Mouse (Mus musculus) kidney, adult 9 months (tissue): Measurements from ENCODE around the gene Socs3.

Source experiments
- DNase-seq: peaks from one replicate; pipeline ENCODE4 v3.0.0; 2022

The Socs3 gene

DNA sequence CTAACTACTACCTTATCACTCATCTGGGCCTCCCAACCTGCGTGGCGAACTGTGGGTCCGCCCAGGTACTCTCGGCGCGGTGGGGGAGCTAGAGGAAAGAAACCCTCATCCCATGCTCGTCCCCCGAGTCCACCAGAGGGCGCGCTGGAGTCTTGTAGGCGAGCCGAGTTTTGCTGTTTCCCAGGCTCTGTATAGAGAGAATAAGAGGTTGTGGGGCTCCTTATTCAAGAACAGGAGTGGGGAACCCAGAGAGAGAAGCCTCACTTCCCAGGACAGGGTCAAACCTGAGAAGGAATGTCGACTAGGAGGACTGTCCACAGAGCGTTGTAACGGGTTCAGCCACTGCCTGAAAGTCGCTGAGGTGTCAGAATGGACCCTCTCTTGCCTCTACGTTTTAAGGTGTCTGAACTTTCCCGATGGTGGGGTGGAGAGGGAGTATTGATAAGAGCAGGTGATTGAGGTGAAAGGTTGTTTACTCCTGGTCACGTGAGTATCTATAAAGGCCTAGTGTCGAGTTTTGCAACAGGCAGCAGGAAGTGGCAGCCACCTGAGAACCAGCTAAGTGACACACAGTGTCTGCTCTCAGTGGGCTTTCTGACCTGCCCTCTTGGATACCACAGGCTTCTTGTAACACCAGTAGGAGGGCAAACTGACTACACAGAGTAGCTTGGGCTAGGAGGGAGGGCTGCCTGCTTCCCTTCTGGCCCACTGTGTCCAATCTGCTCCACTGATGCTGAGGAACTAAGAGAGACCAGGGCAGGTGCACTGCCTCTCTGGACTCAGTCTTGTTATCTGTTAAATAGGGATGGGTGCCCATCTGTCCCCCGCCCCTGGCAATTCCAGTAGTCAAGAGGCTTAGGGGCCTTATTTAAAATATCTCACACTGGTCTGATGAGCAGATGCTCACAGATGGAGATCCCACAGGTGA lies at the start of gene Socs3:
Gene Socs3, minus strand, starts transcription at position 103 of the 928 bp plus-strand sequence.
- DNase-seq = peak; percentile 93

DNA sequence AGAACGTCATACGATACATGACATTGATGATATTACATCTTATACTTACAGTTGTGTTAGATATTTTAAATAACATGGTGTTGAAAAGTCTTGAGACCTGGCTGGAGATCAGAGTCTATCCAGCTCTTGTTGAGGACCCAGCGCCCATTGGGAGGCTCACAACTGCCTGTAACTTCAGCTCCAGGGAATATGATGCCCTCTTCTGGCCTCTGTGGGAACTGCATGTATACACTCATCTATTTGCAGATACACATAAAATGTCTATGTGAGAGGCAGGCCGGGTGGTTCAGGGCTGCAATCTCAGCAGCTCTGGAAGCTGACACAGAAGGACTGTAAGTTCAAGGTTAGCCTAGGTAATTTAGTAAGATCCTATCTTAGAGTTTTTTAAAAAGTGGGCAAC lies 48.5 kb upstream of the Socs3 start:
- peak; percentile 28 for DNase-seq

DNA sequence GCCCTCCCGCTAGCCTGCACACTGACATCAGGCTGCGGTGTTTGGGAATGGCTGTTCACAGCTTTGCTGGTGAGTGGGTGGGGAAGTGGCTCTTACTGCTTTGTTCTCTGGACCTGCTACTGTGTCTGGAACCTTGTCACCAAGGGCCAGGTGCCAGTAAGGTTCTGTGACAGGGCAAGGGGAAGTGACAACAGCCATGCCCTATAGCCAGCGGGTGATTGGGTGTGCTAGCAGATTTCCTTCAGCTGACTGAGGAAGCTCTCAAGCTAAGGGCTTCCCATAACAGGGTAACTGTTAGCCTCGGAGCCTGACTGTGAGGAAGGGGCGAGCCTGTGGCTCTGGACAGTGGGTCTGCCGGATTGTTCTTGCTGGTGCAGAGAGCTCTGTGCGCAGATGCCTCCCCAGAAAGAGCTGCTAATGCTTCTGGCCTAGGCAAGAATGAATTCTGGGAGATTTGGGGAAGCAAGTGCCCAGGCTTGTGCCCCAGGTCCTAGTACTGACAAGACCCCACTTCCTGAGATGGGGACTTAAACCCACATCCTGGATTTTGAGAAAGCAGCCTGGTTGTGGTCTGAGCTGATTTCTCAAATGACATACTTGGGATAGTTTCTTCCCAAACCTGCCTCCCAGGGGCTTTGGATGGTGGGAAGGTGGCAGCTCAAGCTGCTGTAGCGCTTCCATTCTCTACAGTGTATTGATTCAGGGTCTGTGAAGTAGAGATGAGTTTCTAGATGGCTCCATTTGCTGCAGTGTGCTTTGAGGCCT lies 45.7 kb upstream of the Socs3 start:
- no peak for DNase-seq

DNA sequence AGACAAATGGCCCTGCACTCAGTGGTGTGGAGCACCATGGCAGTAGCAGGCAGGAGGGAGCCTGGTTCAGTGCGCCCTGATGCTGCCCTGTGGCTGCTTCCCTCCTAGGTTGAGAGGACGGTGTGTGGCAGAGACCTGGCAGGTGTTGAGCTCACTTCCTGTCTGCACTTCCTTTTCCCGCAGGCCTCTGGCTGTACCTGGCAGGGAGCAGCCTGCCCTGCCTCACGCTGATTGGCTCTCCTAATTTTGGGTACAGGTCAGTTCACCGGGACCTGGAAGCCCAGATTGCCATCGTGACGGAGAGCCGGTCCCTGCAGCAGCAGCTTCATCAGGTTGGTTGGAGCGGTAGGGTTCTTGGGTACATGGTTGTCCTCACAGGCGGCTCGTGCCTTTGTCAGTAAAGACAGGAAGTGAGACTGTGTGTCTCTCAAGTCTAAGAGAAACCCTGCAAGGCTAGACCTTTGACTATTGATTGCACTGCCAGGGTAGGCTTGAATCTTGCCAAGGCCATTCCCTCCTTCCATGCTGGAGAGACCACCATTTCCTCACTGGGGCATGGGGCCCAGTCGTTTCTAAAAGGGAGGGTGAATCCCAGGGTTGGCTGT lies 44.6 kb upstream of the Socs3 start:
- no peak for DNase-seq

DNA sequence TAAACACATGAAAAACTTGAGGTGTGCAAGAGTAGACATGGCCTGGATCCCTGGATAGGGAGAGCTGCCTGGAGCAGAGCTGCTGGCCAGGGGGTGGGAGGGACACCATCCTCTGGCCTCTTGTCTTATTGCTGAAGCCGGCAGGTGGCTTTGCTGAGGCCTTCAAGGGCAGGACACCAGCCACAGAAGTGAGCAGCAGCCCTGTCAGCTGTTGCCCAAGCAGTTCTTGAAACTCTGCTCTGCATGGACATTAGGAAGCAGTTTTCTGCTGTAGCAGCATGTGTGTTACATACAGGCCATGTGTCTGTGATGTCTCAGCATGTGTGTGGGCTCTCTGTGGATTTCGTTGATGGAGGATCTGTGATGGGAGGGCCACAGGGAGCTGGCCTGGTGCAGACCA lies 43.5 kb upstream of the Socs3 start:
- no peak for DNase-seq

DNA sequence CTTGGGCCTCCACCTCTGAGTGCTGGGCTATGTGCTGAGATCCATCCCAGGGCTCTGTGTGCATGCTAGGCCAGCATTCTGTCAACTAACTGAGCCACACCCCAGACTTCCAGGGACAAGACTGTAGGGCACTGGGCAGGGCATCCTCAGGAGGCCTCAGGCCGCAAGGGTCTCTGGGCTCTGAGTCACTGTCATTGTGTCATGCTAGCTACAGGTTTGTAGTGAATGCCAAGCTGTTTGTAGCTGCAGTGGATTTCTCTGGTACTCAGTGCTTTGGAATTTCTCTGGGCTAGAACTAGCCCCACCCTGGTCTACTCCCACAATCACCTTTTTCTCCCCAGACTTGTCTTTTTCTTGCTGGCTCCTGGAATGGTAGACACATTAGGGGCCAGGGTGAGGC lies 42.7 kb upstream of the Socs3 start:
- DNase-seq = no peak

DNA sequence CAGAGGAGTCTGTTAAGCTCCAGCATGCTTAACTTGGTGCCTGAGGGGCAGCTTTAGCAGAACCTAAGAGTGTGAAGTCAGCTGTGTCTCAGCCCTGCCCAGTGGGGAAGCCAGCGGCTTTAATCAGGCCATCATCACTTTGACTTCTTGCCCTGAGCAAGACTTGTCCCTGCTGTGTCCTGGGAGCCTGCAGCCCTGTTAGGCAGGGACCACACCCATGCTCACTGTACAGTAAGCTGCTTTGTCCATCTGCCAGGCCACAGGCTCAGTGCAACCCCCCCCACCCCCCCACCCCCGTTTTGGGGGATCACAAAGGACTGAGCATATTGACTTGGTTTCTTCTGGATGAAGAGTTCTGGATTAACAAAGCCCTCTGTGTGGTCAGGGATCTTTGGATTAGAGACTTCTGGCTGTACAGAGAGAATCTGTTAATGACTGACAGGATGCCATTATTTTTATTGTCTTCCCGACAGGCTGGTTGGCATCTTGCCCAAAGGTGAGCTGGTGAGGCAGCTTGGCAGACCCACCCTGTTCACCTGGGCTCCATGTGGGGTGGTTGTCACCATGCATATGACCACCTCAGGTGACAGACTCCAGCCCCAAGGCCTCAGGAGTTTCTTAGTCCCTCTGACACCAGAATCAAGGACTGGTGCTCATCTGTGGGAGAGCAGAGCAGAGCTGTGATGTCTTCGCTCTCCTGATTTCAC lies 40.2 kb upstream of the Socs3 start:
- DNase-seq = peak; percentile 25

DNA sequence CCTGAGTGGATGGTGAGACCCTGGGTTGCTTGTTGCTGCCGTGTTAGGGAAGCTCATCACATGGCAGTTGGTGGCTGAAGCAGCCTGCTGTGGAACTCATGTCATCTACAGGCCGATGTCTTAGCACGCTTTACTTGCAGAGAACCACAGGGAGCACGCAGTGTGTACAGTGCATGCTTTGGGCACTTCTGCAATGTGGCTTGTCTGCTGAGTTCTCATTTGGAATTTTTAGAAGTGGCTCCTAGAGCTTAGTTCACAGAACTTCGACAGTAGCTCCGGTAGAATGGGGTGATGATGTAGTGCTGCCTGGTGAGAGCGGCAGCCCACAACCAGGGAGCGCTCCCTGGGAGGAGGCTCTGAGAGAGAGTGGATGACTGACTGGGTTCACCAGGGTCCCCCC lies 39.0 kb upstream of the Socs3 start:
- DNase-seq = no peak

DNA sequence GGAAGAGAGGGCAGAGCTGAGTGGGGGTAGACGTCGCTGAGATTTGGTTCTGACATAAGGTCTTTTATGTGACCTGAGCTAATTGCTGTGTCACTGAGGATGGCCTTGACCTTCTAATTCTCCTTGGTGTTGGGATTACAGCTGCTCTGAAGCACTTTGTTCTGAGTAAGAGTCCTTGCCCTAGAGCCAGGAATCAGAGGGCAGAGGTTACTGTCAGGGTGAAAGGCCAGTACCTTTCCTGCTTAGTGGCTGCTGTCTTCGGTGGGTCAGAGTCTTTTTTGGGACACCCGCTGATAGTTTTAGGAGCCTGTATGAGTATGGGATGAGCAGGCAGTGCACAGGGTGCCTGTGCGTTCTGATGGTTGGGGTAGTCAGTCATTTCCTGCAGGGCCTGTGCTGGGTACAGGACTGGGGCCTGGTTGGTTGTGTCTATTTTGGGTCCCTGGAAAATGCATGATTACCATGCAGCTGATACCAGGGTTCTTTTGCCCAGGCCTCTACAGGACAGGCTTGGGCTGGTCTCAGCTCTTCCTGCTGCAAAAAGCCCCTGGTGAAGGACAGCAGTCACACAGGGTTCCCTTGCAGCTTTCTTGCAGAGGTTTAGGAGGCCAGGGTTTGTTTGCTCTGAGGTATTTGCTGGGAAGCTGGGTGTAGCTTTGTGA lies 38.4 kb upstream of the Socs3 start:
- no peak for DNase-seq

DNA sequence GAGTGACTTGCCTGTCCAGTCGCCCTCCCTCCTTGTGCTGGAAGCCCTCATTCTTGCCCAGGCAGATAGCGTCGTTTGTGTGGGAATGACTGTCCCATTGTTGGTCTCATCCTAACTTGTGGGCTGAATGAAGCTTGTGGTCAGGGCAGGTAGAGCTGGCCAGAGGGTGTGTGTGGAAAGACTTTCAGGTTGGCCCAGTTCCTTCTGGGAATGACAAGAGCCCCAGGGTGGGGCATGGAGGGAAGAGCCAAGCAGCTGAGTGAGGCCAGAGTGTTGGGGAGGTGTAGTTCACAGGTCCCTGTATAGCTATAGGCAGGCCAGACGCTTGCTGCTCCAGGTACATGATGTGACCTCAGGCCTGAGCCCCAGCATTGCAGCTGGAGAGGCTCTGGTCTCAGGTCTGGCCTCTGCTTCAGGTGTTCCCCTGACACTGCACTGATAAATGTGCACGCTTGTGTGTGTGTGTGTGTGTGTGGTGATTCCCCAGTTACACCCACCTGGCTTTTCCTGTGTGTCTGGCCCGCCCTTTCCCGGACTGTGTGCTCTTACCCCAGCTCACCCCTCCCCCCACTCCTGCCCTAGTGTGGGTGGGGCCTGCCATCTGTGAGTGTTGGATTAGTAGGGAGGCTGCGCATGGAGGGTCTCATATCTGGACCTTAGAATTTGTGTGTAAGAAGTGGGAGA lies 37.8 kb upstream of the Socs3 start:
- DNase-seq = no peak

DNA sequence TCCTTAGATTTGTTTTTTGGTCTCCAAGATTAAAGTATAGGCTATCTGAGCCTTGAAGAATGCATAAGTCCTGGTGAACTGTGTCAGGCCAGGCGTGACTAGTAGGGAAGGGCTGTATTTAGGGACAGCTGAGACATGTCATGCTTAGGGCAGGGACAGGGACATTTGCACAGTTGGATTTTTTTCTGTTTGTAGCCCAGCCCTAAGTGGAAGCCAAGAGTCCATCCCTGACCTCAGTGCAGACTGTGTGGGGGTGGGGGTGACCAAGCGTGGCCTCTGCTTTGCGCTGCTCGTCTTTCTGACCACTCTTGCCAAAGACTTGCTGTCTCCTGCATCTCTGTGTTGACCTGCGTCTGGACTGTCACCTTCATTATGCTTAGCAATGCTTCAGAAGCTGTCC lies 34.4 kb upstream of the Socs3 start:
- peak; percentile 45 for DNase-seq

DNA sequence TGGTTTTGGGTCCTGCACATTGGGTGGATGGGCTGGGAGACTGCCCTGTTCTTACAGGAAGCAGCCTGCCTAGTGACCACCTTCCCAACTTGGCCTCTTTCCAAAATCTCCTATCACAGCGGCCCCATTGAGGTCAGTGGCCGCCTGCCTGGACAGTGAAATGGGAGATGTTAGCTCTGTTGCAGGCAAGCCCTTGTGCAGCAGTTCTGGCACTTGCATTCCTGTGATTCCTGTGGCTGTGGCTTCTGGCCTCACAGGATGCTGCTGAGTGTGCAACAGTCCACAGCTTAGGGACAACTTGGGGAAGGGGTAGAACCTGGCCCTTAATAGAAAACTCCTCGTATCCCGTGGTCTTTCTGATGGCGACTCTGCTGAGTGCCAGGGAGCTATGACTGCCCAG lies 33.9 kb upstream of the Socs3 start:
- peak; percentile 28 for DNase-seq

DNA sequence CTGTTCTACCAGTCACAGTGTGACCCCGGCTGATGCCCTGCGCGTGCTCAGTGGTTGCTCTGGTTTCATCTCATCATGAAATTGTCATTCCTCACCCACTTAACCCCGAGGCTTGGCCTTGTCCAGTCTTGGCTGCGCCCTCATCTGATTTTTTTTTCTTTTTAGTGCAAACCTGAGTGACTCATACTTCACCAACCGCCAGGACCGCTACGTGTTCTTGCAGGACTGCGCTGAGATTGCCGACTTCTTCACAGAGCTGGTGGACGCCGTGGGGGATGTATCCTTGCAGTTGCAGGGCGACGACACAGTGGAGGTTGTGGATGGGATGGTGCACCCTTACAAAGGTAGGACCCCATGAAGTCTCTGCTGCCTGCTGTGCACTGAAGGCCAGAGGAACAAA lies 33.3 kb upstream of the Socs3 start:
- no peak for DNase-seq

DNA sequence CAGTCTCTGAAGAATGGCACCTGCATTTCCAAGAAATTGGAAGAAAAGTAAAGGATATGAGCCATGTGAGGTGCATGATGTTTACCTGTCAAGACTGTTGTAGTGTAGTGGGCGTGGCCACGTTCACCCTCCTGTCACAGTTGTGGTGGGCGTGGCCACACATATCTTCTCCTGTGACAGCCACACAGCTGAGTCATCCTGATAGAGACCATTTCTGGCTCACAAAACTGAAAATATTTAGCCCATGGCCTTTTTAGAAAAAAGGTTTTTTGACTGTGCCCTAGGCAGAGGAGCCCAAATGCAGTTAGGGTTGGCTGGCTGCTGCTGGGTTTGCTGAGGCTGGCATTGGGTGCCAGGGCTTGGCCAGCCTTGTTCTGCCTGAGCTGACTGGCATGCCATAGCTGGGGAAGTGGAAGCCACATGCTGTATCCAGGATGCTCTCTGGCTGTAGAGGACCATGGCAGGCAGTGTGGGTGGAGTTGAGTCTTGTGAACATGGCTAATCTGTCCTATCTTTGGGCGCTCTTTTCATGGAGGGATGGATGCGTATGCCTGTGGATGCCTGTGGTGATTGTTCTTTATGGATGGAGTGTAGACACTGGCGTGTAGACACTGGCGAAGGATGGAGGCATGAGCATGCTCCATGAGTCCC lies 30.8 kb upstream of the Socs3 start:
- no peak for DNase-seq

DNA sequence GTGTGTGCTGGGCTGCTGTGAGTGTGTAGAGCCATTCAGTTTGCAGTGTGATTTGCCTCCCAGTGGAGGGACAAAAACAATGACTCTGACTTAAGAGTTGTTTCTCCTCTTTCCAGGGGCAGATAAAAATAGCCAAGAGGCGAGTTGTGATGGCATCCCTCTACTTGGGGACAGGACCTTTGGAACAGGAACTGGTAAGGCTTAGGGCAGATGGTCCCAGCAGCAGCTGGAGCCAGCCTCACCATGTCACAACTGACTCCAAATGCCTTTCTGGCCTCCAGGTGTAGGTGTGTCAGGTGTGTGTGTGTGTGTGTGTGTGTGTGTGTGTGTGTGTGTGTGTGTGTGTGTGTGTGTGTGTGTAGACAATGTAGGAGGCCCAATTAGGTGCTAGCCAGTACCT lies 30.2 kb upstream of the Socs3 start:
- DNase-seq = no peak

DNA sequence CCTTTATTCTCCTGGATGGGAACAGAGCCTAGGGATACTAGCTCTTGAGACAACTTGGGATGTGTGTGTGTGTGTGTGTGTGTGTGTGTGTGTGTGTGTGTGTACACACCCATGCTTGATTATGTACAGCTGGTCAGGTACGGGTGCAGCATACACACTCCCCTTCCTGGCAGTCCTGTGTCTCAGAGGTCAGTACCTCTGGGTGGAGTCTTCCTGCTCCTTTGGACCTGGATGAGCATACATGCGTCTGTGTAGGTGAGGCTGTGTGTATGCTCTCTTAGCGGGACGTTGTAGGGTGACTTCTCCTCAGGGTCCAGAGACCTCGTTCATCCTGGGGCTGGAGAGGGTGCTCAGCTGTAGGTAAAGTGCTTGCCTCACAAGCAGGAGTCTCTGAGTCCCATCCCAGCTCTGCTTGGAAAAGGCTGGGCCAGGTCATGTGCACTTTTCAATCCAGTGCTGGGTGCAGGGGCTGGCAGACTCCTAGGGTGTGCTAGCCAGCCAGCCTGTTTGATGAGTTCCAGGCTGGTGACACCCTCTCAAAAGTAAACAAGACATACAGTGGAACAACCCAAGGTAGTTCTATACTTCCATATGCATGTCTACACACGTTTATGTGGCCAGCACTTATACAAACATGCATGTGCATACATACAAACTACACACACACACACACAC lies 29.6 kb upstream of the Socs3 start:
- DNase-seq = no peak

DNA sequence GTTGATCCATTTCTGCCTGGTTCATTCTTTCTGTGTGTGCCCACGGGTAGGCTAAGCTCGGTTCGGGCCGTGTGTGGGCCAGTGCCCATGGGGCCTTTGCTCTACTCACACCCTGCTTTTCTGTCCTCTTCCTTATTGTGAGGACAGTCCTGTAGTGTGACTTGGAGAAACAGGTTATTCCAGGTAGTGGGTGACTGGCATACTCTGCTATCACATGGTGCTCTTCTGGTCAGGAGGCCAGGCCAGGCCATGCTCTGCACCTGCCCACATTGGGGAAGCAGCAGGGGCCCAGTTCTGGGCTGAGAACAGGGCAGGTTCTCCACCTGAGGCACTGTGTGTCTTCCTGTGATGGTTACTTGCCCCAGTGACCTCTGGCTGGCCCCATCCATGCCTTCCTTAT lies 28.5 kb upstream of the Socs3 start:
- DNase-seq = no peak

DNA sequence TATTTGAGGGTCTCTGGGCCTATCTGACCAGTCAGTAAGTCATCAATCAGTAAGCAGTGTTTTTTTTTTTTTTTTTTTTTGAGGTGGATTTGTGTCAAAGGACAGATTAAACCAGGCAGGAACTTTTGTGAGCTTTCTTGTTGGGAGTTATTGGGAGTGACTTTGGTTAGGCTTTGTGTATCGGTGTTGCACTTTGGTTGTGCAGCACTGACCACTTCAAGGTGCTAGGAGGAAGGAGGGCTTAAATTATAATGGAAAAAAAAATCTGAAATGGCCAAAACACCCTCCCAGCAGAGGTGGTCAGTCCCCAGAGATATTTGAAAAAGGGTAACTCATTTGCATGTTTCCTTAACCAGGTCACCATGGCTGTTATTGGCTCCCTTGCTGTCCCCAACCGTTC lies 27.2 kb upstream of the Socs3 start:
- no peak for DNase-seq

DNA sequence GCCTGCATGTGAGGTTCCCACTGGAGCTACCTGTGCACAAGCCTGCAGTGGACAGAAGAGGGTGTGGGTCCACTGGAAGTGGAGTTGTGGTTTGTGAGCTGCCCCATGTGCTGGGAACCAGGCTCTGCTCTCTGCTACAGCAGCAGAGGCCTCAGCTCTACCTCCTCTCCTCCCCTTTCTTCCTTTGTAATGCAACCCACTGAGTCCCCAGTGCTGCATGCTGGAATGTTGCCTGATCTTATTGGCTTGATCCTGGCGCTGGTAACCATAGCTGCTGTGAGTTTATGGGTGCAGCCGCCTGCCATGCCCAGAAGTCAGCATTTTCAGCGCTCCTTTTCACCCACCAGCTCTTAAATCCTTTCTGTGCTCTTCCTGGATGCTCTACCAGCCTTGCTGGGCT lies 26.2 kb upstream of the Socs3 start:
- no peak for DNase-seq

DNA sequence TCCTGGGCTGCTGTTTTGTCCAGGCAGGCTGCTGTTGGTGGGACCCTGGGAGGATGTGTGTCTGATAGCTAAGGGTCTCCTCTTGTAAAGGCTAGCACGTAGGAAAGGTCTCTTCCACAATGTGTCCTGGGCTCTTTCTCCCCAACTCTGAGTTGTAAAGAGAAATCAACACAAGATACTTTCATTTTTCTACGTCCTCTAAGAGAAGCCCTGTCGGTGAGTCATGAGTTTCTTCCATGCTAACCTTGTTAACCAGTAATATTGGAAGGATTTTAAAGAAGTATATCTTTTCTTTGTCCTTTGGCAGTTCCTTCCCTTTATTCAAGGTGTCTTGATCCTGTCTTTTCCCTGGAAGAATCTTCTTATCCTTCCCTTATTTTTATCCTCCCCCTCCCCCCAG lies 25.8 kb upstream of the Socs3 start:
- no peak for DNase-seq

DNA sequence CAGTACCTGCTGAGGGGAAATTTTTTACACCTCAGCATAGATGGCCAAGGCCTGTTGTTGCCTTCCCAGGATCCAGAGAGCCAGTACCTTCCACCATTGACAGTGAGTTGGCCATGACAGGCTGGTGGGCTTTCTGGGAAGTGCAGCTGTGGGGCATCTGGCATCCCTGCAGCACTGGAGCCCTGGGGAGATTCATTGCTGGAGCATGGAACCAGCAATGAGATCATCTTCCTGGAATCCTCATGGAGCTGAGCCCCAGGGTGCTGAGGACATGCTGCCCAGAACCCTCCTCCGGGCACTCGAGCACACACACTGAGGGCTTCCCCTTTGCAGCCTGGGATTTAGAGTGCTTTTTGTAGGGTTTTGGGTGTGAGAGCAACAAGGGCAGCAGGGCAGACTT lies 25.4 kb upstream of the Socs3 start:
- no peak for DNase-seq
